In genomic region chr6:58946840-58947239, GRCm38 (mm10) we compare ENCODE assay signal across 16 mouse cellular contexts. TPM values are rescaled to one million over a fixed set of nuclear protein-coding genes. Genes with fewer than 3 reads are reported as not detected.
"Had no signal": no experiment of that assay in that cellular context is flagged by ENCODE, and none has a peak within 500 bp of the region (broad histone marks: within the 10 kb centered on the region; RNA-seq: fewer than 3 reads in every experiment).

No protein-coding gene starts in this region.

- H3K27me3 ChIP-seq: limb, embryonic 13.5 days; neural tube, embryonic 15.5 days had no signal

- H3K36me3 ChIP-seq: midbrain, embryonic 10.5 days had no signal

- H3K9ac ChIP-seq: limb, embryonic 13.5 days; liver, embryonic 14.5 days; neural tube, embryonic 15.5 days had no signal

- DNase-seq: kidney, adult 11 months; kidney, postnatal 14 days; left cerebral cortex, postnatal 4 days; lung, adult 18-20 months; lung, postnatal 4 days; midbrain, embryonic 14.5 days; right cerebral cortex, adult 18-20 months; right cerebral cortex, postnatal 25 days; thymus, postnatal 4 days had no signal

- H3K27ac ChIP-seq: limb, embryonic 13.5 days; liver, embryonic 14.5 days; midbrain, embryonic 10.5 days; neural tube, embryonic 15.5 days had no signal

- H3K4me1 ChIP-seq: limb, embryonic 13.5 days; midbrain, embryonic 10.5 days; neural tube, embryonic 15.5 days had no signal

- H3K4me3 ChIP-seq: limb, embryonic 13.5 days; midbrain, embryonic 10.5 days; myocyte; neural tube, embryonic 15.5 days had no signal

RNA-seq across cellular contexts. Expression of gene Nap1l5, which starts 40.0 kb away (rescaled TPM):
- total RNA-seq: megakaryocyte, adult 5-6 weeks had no signal
- polyA plus RNA-seq: liver, adult 2 months had no signal
